Mouse (Mus musculus): ENCODE results near the gene Gipc3. TPM values are rescaled to one million over a fixed set of nuclear protein-coding genes. Genes with fewer than 3 reads are reported as not detected.
A peak's percentile ranks its signal among the peaks of the same experiment; 100 is the strongest.

Gene Gipc3
- total and polyA plus RNA-seq, 2 experiments from 2014 or later, result 0.16 TPM; not detected in 1

DNA sequence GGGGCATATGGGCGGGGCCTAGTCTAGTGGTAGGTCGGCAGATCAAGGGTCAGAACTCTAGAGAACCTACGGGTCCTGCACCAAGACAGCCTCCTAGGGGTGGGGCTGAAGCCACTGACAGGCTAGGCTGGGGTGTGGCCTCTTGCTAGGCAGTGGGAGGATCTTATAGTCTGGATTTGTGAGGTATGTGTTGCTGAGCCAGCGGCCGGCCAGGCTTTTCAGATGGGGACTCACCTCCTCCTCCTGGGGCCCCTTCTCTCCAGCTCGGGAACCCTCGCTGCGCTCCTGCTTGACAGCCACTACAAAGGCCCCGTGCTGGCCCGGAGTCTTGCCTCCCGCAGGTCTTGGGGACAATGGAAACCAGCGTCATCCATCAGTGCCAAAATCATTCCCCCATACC lies 6.1 kb upstream of the Gipc3 start:
- Histone ChIP-seq H3K36me3 (ENCODE audit: insufficient read depth, low read length) (no peaks in the 10 kb centered on the region), H3K27ac (no peak overlapping the region), H3K4me2 (ENCODE audit: low read depth, low read length) (peak overlapping the region; percentile 87), H3K9me3 (ENCODE audit: low read length) (no peaks in the 10 kb centered on the region), H3K27me3 (ENCODE audit: insufficient read depth, low read length) (peaks cover 13% of the 10 kb centered on the region; the same call in 1 of the 2 replicates), H3K4me3 (ENCODE audit: low read length) (no peak overlapping the region), H3K9ac (replicated peaks; ENCODE audit: low read length) (no peak overlapping the region), H3K4me1 (ENCODE audit: insufficient read depth, low read length) (peaks cover 9% of the 10 kb centered on the region)
- ATAC-seq, result no peak
- 3% methylated on average over 12 of the region's 12 CpGs for WGBS
- DNase-seq (ENCODE audit: low spot score), result no peak
- no peak for TF ChIP-seq CTCF (IDR thresholded peaks at IDR 0.05; ENCODE audit: low read depth)

DNA sequence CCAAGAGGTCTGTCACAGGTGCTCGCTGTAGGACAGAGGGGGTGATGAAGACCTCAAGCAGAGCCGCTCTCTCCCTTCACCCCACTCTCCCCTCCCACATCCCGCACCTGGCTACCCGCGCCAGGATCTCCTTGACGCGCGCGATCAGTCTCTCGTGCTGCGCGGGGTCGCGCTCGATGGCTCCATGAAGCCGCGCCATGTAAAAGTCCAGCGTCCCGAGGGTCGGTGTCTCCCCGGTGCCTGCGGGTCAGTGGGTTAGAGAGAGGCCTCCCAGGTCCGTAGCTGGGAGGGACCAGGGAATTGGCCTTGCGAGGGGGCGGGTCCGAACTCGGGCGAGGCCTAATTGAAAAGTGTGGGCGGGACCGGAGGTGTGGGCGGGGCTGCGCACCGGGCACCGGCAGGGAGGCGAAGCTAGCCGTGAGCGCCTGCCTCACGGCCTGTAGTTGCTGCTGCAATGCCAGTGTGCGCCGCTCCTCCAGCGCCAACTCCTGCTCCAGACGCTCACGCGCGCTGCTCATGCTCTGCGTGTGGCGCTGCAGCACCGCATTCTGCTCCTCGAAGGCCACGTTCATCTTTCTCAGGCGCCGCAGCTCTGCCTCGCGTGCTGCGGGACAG lies 3.5 kb upstream of the Gipc3 start:
- ATAC-seq (peak; percentile 21; the same call in 1 of the 2 replicates), DNase-seq (ENCODE audit: low spot score) (peak; percentile 84)
- Histone ChIP-seq H3K36me3 (ENCODE audit: insufficient read depth, low read length) (no peaks in the 10 kb centered on the region), H3K9ac (replicated peaks; ENCODE audit: low read length) (peak overlapping the region; percentile 13; the same call in 1 of the 2 replicates), H3K27me3 (ENCODE audit: insufficient read depth, low read length) (peaks cover 31% of the 10 kb centered on the region; the same call in 1 of the 2 replicates), H3K4me1 (ENCODE audit: insufficient read depth, low read length) (peaks cover 9% of the 10 kb centered on the region), H3K4me2 (ENCODE audit: low read depth, low read length) (peak overlapping the region; percentile 50), H3K27ac (peak overlapping the region; percentile 20; the same call in 1 of the 2 replicates), H3K9me3 (ENCODE audit: low read length) (no peaks in the 10 kb centered on the region), H3K4me3 (ENCODE audit: low read length) (peak overlapping the region; percentile 32)
- TF ChIP-seq CTCF (IDR thresholded peaks at IDR 0.05; ENCODE audit: low read depth), result peak; percentile 65
- 12% methylated on average over 54 of the region's 55 CpGs for WGBS

DNA sequence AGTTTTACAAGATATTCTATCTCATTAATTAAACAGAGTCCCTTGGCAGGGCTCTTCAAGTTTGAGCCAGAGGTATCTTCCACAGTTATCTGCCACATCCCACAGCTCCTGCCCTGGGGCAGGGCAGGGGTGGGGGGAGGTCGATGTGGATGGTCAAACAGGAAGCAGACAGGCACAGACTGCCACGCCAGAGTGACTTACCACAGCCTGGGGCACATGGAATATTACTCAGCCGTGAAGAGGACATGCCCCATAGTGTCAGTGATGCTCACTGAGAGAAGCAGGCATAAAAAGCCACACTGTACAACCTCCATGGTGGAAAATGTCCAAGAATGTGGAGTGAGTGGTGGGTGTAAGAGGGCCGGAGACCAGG lies 2.1 kb upstream of the Gipc3 start:
- H3K27me3 ChIP-seq (ENCODE audit: insufficient read depth, low read length), result peaks cover 31% of the 10 kb centered on the region; the same call in 1 of the 2 replicates
- WGBS, result 86% methylated on average over 4 of the region's 4 CpGs

DNA sequence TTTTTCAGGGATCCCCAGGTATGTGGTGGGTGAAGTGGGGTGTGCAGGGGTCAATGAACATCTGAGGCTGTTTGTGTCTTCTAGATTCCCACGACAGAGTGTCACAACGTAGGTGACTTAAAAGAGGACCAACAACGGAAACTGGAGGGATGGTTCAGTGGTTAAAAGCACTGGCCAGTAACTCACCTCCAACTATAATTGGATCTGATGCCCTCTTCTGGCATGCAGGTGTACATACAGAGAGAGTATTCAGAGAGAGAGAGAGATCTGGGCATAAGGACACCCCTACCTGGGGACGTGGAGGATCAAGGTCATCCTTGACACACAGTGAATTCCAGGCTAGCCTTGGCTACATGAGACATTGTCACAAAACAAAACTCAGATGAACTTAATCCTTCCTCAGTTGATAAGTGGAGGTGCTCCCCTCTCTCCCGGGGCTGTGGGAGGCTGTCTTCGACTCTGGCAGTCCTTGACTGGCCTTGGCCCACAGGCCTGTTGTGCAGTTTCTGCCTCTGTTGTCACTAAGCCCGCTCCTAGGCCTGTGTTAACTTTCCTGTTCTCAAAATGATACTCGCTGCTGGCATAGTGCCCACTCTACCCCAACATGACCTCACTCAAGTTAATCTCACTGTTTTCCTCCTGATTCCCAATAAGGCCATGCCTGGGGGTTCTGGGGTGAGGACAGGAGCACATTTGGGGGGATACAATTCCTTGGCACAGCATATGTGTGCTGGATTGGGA lies 1.5 kb upstream of the Gipc3 start:
- TF ChIP-seq CTCF (IDR thresholded peaks at IDR 0.05; ENCODE audit: low read depth), result peak; percentile 54
- WGBS, result 49% methylated on average over 8 of the region's 8 CpGs
- Histone ChIP-seq H3K4me1 (ENCODE audit: insufficient read depth, low read length) (peaks cover 5% of the 10 kb centered on the region), H3K9me3 (ENCODE audit: low read length) (no peaks in the 10 kb centered on the region), H3K27ac (no peak overlapping the region), H3K4me3 (ENCODE audit: low read length) (no peak overlapping the region), H3K36me3 (ENCODE audit: insufficient read depth, low read length) (no peaks in the 10 kb centered on the region), H3K27me3 (ENCODE audit: insufficient read depth, low read length) (peaks cover 31% of the 10 kb centered on the region; the same call in 1 of the 2 replicates), H3K4me2 (ENCODE audit: low read depth, low read length) (no peak overlapping the region), H3K9ac (replicated peaks; ENCODE audit: low read length) (no peak overlapping the region)
- no peak for ATAC-seq
- no peak for DNase-seq (ENCODE audit: low spot score)

More for the DNA sequence above, 2.1 kb upstream of the Gipc3 start:
- H3K4me1 ChIP-seq (ENCODE audit: insufficient read depth, low read length), result peaks cover 9% of the 10 kb centered on the region
- ATAC-seq (no peak), DNase-seq (ENCODE audit: low spot score) (no peak)
- no peaks in the 10 kb centered on the region for H3K36me3 ChIP-seq (ENCODE audit: insufficient read depth, low read length)
- no peak overlapping the region for H3K27ac ChIP-seq
- TF ChIP-seq CTCF (IDR thresholded peaks at IDR 0.05; ENCODE audit: low read depth), result no peak
- H3K4me3 ChIP-seq (ENCODE audit: low read length), result no peak overlapping the region
- no peak overlapping the region for H3K9ac ChIP-seq (replicated peaks; ENCODE audit: low read length)
- no peaks in the 10 kb centered on the region for H3K9me3 ChIP-seq (ENCODE audit: low read length)
- H3K4me2 ChIP-seq (ENCODE audit: low read depth, low read length), result no peak overlapping the region

DNA sequence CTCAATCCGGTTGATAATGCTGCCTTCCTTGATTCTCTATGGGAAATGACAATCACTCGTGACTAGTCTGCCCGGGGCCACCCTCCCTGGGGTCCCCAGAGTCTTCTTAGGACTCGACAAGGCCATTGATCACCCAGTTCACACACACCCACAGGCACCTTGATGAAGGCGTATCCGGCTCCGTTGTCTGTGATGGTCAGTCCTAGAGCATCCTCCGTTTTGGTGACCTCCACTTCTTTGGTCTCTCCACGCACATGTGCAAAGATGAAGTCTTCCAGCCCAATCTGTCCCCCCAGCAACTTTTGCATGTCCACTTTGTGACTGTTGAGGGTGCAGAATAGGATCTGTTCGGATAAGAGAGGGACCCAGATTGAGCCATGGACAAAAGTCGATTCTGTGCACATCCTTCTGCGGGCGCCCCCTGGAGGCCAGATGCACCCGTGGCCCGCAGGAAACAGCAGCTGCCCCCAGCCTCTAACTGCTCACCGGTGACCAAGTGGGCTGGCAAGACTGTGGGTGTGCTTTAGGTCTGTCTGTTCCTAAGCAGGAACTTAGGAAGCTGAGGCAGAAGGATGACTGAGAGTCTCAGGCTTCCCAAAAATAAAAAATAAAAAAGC lies 1.6 kb downstream of the Gipc3 start:
- H3K27ac ChIP-seq, result no peak overlapping the region
- ATAC-seq, result no peak
- peak; percentile 79 for TF ChIP-seq CTCF (IDR thresholded peaks at IDR 0.05; ENCODE audit: low read depth)
- no peak overlapping the region for H3K4me3 ChIP-seq (ENCODE audit: low read length)
- H3K4me2 ChIP-seq (ENCODE audit: low read depth, low read length), result no peak overlapping the region
- no peaks in the 10 kb centered on the region for H3K36me3 ChIP-seq (ENCODE audit: insufficient read depth, low read length)
- 0 out of 2 replicates have a peak, but pooled peaks cover 1% of the 10 kb centered on the region for H3K4me1 ChIP-seq (ENCODE audit: insufficient read depth, low read length)
- H3K9ac ChIP-seq (replicated peaks; ENCODE audit: low read length), result no peak overlapping the region
- DNase-seq (ENCODE audit: low spot score), result peak; percentile 64
- WGBS, result 34% methylated on average over 16 of the region's 16 CpGs
- no peaks in the 10 kb centered on the region for H3K9me3 ChIP-seq (ENCODE audit: low read length)
- peaks cover 28% of the 10 kb centered on the region; the same call in 1 of the 2 replicates for H3K27me3 ChIP-seq (ENCODE audit: insufficient read depth, low read length)

DNA sequence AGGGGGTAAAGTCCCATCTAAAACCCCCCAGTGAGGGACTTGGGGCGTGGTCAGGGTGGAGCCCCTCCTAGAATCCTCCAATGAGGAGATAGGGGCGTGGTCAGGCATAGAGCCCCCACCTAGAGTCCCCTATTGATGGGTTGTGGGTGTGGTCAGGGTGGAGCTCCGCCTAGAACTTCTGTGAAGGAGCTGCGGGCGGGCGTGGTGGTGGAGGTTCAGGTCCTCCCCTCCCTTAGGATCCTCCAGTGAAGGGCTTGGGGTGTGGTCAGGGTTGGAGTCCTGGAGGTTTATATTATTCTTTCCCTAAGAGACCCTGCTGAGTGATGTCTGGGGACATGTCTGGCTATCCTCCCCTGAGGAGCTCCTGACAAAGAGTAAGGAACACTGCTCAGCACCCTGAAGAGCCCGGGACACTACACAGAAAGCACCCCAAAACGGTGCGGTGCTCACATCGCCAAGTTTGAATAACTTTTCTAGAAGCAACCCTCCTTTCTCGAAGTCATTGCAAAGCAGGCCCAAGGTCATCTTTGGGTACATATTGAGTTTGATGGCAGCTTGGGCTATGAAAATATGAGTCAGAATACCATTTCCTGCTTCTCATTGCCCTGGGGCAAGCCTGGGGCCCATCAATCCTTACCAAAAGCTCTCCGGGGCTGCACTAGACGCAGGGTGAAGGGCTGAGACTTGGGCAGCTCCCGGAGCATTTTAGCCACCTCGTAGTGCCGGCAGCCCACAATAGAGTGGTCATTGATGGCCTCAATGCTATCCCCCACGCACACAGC lies 2.3 kb downstream of the Gipc3 start:
- H3K27ac ChIP-seq, result no peak overlapping the region
- H3K9me3 ChIP-seq (ENCODE audit: low read length), result no peaks in the 10 kb centered on the region
- H3K27me3 ChIP-seq (ENCODE audit: insufficient read depth, low read length), result peaks cover 28% of the 10 kb centered on the region; the same call in 1 of the 2 replicates
- WGBS, result 39% methylated on average over 17 of the region's 17 CpGs
- 0 out of 2 replicates have a peak, but pooled peaks cover 4% of the 10 kb centered on the region for H3K4me1 ChIP-seq (ENCODE audit: insufficient read depth, low read length)
- DNase-seq (ENCODE audit: low spot score), result no peak
- H3K36me3 ChIP-seq (ENCODE audit: insufficient read depth, low read length), result no peaks in the 10 kb centered on the region
- TF ChIP-seq CTCF (IDR thresholded peaks at IDR 0.05; ENCODE audit: low read depth), result no peak
- ATAC-seq, result no peak
- no peak overlapping the region for H3K9ac ChIP-seq (replicated peaks; ENCODE audit: low read length)
- no peak overlapping the region for H3K4me3 ChIP-seq (ENCODE audit: low read length)
- H3K4me2 ChIP-seq (ENCODE audit: low read depth, low read length), result no peak overlapping the region

Data from hindbrain, postnatal 0 days (tissue).